In genomic region chr6:116428282-116428681, GRCm38 (mm10) we compare ENCODE assay signal across 9 mouse cellular contexts. TPM values are rescaled to one million over a fixed set of nuclear protein-coding genes. Genes with fewer than 3 reads are reported as not detected.
DNase-seq lines count a peak whose midpoint lies in the region; ATAC-seq and TF ChIP-seq lines count a peak whose summit lies in the region.
"Had no signal": no experiment of that assay in that cellular context is flagged by ENCODE, and none has a peak within 500 bp of the region (broad histone marks: within the 10 kb centered on the region; RNA-seq: fewer than 3 reads in every experiment).

No protein-coding gene starts in this region.

- ATAC-seq in activated CD4-positive, CD25-positive, alpha-beta regulatory T cell, adult 4 months = no peak
- ATAC-seq: intestine, embryonic 15.5 days had no signal

- H3K27ac ChIP-seq in CH12.LX (ENCODE audit: insufficient read depth, low read depth) = no peak overlapping the region
- H3K27ac ChIP-seq: intestine, embryonic 15.5 days had no signal

- H3K4me1 ChIP-seq in CH12.LX (ENCODE audit: control insufficient read depth in 1 of 2, insufficient read depth in 2 of 2) = peaks cover 4 to 13% of the 10 kb centered on the region in 2 experiments; a peak in 2 of 4 replicates
- H3K4me1 ChIP-seq: intestine, embryonic 15.5 days had no signal

- TF ChIP-seq POLR2A in CH12.LX (IDR thresholded peaks at IDR 0.05; ENCODE audit: low read depth, low read length) = no peak

- TF ChIP-seq EP300 in CH12.LX (IDR thresholded peaks at IDR 0.05; ENCODE audit: low read length) = no peak

- dilution Hi-C loops in CH12.LX (cut with MboI; ENCODE audit: extremely low pct_ligation_motif_present, extremely low pct_unique_long_range_greater_than_20kb, low sequenced_read_pairs) = no loop called here

- peak; percentile 47 to 80; a peak in 3 of 4 replicates for TF ChIP-seq CTCF in CH12.LX (conservative IDR thresholded peaks at IDR 0.05 in 1 of 2, IDR thresholded peaks at IDR 0.05 in 1 of 2; ENCODE audit: low read depth in 2 of 2, low read length in 2 of 2)

- DNase-seq in kidney, postnatal 4 days = peak; percentile 43 to 49
- no peak for DNase-seq in kidney, adult 11 months
- DNase-seq in CH12.LX (ENCODE audit: extremely low read depth) (peak; percentile 39), MN1 (ENCODE audit: low spot score) (peak; percentile 18)
- DNase-seq in induced T-regulatory cell, adult 2 months (ENCODE audit: low read depth) = peak; percentile 3
- no peak for DNase-seq in thymus, postnatal 25 days
- DNase-seq: cerebellum, adult 9-10 months had no signal

- H3K4me2 ChIP-seq in CH12.LX (ENCODE audit: insufficient read depth, low read depth, poor library complexity, severe bottlenecking) = no peak overlapping the region
- H3K4me2 ChIP-seq: intestine, embryonic 15.5 days had no signal

- no peak overlapping the region for H3K9ac ChIP-seq in CH12.LX (ENCODE audit: insufficient read depth, low read depth)
- H3K9ac ChIP-seq: intestine, embryonic 15.5 days had no signal

- H3K79me2 ChIP-seq in CH12.LX (replicated peaks; ENCODE audit: control insufficient read depth, extremely low read depth, insufficient read depth, poor library complexity, severe bottlenecking) = no peaks in the 10 kb centered on the region

- H3K27me3 ChIP-seq in CH12.LX (replicated peaks) = no peaks in the 10 kb centered on the region
- H3K27me3 ChIP-seq: intestine, embryonic 15.5 days had no signal

- no peaks in the 10 kb centered on the region for H3K36me3 ChIP-seq in CH12.LX (replicated peaks in 1 of 2; ENCODE audit: control insufficient read depth in 1 of 2, insufficient read depth in 1 of 2, low read length in 1 of 2)
- H3K36me3 ChIP-seq: intestine, embryonic 15.5 days had no signal

- peaks cover 6% of the 10 kb centered on the region for H3K9me3 ChIP-seq in CH12.LX (replicated peaks; ENCODE audit: low read length)
- H3K9me3 ChIP-seq: intestine, embryonic 15.5 days had no signal

- TF ChIP-seq RAD21 in CH12.LX (IDR thresholded peaks at IDR 0.05; ENCODE audit: low read depth, low read length) = peak; percentile 76

- in situ Hi-C loops in CH12.LX (cut with MboI; ENCODE audit: low pct_ligation_motif_present, low pct_unique_long_range_greater_than_20kb, low sequenced_read_pairs) = loop anchor here (10.0 kb wide), 1 partner anchor 137 kb away; no protein-coding TSS in a partner anchor

- H3K4me3 ChIP-seq in CH12.LX (replicated peaks in 1 of 3; ENCODE audit: low read depth in 2 of 3, low read length in 2 of 3, poor library complexity in 1 of 3) = no peak overlapping the region
- H3K4me3 ChIP-seq: intestine, embryonic 15.5 days had no signal

TF ChIP-seq in CH12.LX, 34 proteins besides CTCF, POLR2A, EP300 and RAD21:
- TF ChIP-seq CHD2 (IDR thresholded peaks at IDR 0.05; ENCODE audit: low read length) (no peak), HCFC1 (IDR thresholded peaks at IDR 0.05; ENCODE audit: low read depth, low read length) (no peak), MYC (IDR thresholded peaks at IDR 0.05; ENCODE audit: low read depth, low read length) (no peak), CHD1 (IDR thresholded peaks at IDR 0.05; ENCODE audit: low read depth, low read length) (no peak), ZNF384 (IDR thresholded peaks at IDR 0.05; ENCODE audit: low read depth, low read length) (no peak), ZKSCAN1 (IDR thresholded peaks at IDR 0.05; ENCODE audit: borderline replicate concordance, low read depth, low read length) (no peak), TCF12 (IDR thresholded peaks at IDR 0.05; ENCODE audit: low read depth, low read length) (no peak), SMC3 (IDR thresholded peaks at IDR 0.05; ENCODE audit: low read depth, low read length) (peak; percentile 79), E2F4 (IDR thresholded peaks at IDR 0.05; ENCODE audit: insufficient replicate concordance, low read depth, low read length) (no peak)
TF ChIP-seq in CH12.LX: peak in this region for 1.

RNA-seq across cellular contexts. Expression of gene Alox5, which starts 32.7 kb away (rescaled TPM):
- total RNA-seq in CH12.LX (2012; rRNA removed) (not detected in 2 replicates), CH12.LX (2014; rRNA removed) (not detected in 2 replicates)
- not detected in 2 replicates for polyA plus RNA-seq in CH12.LX (2012; ENCODE audit: insufficient read length, low read depth)
- not detected for polyA plus RNA-seq in activated CD4-positive, CD25-positive, alpha-beta regulatory T cell, adult 4 months (2017; shearing (Covaris generic))

Comparison
In these comparisons a context has a peak if more than half of its experiments do, and no peak if none do; other contexts are left out.
1. DNase-seq: peak in kidney, postnatal 4 days (2 of 2), CH12.LX (single experiment), MN1 (single experiment) and induced T-regulatory cell, adult 2 months (single experiment); none in kidney, adult 11 months (single experiment) and thymus, postnatal 25 days (single experiment).